In the genomic region with DNA sequence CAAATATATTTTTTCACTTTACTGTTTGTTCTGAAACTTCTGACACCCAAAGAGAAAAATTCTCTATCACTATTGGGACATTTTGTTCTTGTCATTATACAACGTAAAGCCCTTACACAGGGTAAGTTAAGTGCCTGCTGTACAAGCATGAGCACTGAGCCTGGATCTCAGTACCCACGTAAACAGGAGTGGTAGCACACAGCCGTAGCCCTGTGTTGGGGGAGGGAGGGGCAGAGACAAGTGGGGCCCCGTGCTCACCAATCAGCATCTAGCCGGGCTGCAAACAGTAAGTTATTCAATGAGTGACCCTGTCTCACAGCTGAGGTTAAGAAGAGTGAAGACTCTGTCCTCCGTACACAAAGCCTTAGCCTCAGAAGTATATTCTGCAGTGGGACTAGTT, we compare ENCODE assay signal across 25 mouse cellular contexts. TPM values are rescaled to one million over a fixed set of nuclear protein-coding genes. Genes with fewer than 3 reads are reported as not detected.
DNase-seq lines count a peak whose midpoint lies in the region; ATAC-seq and TF ChIP-seq lines count a peak whose summit lies in the region.
"Had no signal": no experiment of that assay in that cellular context is flagged by ENCODE, and none has a peak within 500 bp of the region (broad histone marks: within the 10 kb centered on the region; RNA-seq: fewer than 3 reads in every experiment).

No protein-coding gene starts in this region.

- H3K4me2 ChIP-seq in CH12.LX (ENCODE audit: insufficient read depth, low read depth, poor library complexity, severe bottlenecking), result no peak overlapping the region
- H3K4me2 ChIP-seq in stomach, postnatal 0 days (replicated peaks; ENCODE audit: low read depth), result no peak overlapping the region
- no peak overlapping the region for H3K4me2 ChIP-seq in liver, postnatal 0 days (ENCODE audit: low read depth, low read length)
- H3K4me2 ChIP-seq: embryonic facial prominence, embryonic 13.5 days; embryonic facial prominence, embryonic 15.5 days; forebrain, embryonic 12.5 days had no signal

- no peaks in the 10 kb centered on the region for H3K79me2 ChIP-seq in CH12.LX (replicated peaks; ENCODE audit: control insufficient read depth, extremely low read depth, insufficient read depth, poor library complexity, severe bottlenecking)

- TF ChIP-seq CTCF in CH12.LX (conservative IDR thresholded peaks at IDR 0.05 in 1 of 2, IDR thresholded peaks at IDR 0.05 in 1 of 2; ENCODE audit: low read depth in 2 of 2, low read length in 2 of 2), result no peak
- TF ChIP-seq CTCF in stomach, postnatal 0 days (IDR thresholded peaks at IDR 0.05; ENCODE audit: low read depth), result no peak
- TF ChIP-seq CTCF in liver, postnatal 0 days (IDR thresholded peaks at IDR 0.05; ENCODE audit: low read depth), result no peak

- ATAC-seq in stomach, postnatal 0 days (ENCODE audit: low FRiP score, low TSS enrichment), result peak; percentile 72; the same call in 1 of the 2 replicates
- no peak for ATAC-seq in liver, postnatal 0 days
- ATAC-seq: activated CD4-positive, CD25-positive, alpha-beta regulatory T cell, adult 4 months; forebrain, embryonic 14.5 days; forebrain, embryonic 16.5 days; Patski had no signal

- no peaks in the 10 kb centered on the region for H3K9me3 ChIP-seq in heart, embryonic 10.5 days
- H3K9me3 ChIP-seq in CH12.LX (replicated peaks; ENCODE audit: low read length), result no peaks in the 10 kb centered on the region
- H3K9me3 ChIP-seq in stomach, postnatal 0 days (ENCODE audit: control insufficient read depth, low read length), result no peaks in the 10 kb centered on the region
- H3K9me3 ChIP-seq in liver, postnatal 0 days (ENCODE audit: low read length), result no peaks in the 10 kb centered on the region
- H3K9me3 ChIP-seq: embryonic facial prominence, embryonic 13.5 days; embryonic facial prominence, embryonic 15.5 days; forebrain, embryonic 10.5 days; forebrain, embryonic 12.5 days; G1E had no signal

- no peak for TF ChIP-seq POLR2A in CH12.LX (IDR thresholded peaks at IDR 0.05; ENCODE audit: low read depth, low read length)

- H3K27me3 ChIP-seq in heart, embryonic 10.5 days (ENCODE audit: insufficient read depth, poor library complexity, severe bottlenecking), result no peaks in the 10 kb centered on the region
- H3K27me3 ChIP-seq in CH12.LX (replicated peaks), result no peaks in the 10 kb centered on the region
- no peaks in the 10 kb centered on the region for H3K27me3 ChIP-seq in stomach, postnatal 0 days (ENCODE audit: control insufficient read depth, insufficient read depth, low read length)
- H3K27me3 ChIP-seq in liver, postnatal 0 days (ENCODE audit: insufficient read depth, low read length), result no peaks in the 10 kb centered on the region
- H3K27me3 ChIP-seq: embryonic facial prominence, embryonic 13.5 days; embryonic facial prominence, embryonic 15.5 days; forebrain, embryonic 12.5 days; Patski had no signal

- WGBS in heart, embryonic 10.5 days, result 86% methylated on average over 6 of the region's 6 CpGs
- WGBS in stomach, postnatal 0 days, result 65% methylated on average over 6 of the region's 6 CpGs
- 74% methylated on average over 6 of the region's 6 CpGs for WGBS in liver, postnatal 0 days (ENCODE audit: insufficient replicate concordance)

- no peak overlapping the region for H3K4me3 ChIP-seq in heart, embryonic 10.5 days
- H3K4me3 ChIP-seq in CH12.LX (replicated peaks in 1 of 3; ENCODE audit: low read depth in 2 of 3, low read length in 2 of 3, poor library complexity in 1 of 3), result no peak overlapping the region
- no peak overlapping the region for H3K4me3 ChIP-seq in stomach, postnatal 0 days (ENCODE audit: low read depth, low read length)
- H3K4me3 ChIP-seq in liver, postnatal 0 days (ENCODE audit: low read depth, low read length), result no peak overlapping the region
- H3K4me3 ChIP-seq: embryonic facial prominence, embryonic 13.5 days; embryonic facial prominence, embryonic 15.5 days; erythroblast, embryonic 14.5 days; forebrain, embryonic 10.5 days; forebrain, embryonic 12.5 days had no signal

- TF ChIP-seq EP300 in CH12.LX (IDR thresholded peaks at IDR 0.05; ENCODE audit: low read length), result no peak
- TF ChIP-seq EP300 in stomach, postnatal 0 days (optimal IDR thresholded peaks at IDR 0.05), result no peak
- TF ChIP-seq EP300 in liver, postnatal 0 days (IDR thresholded peaks at IDR 0.05; ENCODE audit: low read depth), result no peak

- dilution Hi-C loops in CH12.LX (cut with MboI; ENCODE audit: extremely low pct_ligation_motif_present, extremely low pct_unique_long_range_greater_than_20kb, low sequenced_read_pairs), result no loop called here

- TF ChIP-seq RAD21 in CH12.LX (IDR thresholded peaks at IDR 0.05; ENCODE audit: low read depth, low read length), result no peak

- H3K27ac ChIP-seq in heart, embryonic 10.5 days, result no peak overlapping the region
- H3K27ac ChIP-seq in CH12.LX (ENCODE audit: insufficient read depth, low read depth), result peak overlapping the region; percentile 66
- no peak overlapping the region for H3K27ac ChIP-seq in stomach, postnatal 0 days (replicated peaks)
- H3K27ac ChIP-seq in liver, postnatal 0 days (ENCODE audit: low read depth), result no peak overlapping the region
- H3K27ac ChIP-seq: embryonic facial prominence, embryonic 13.5 days; embryonic facial prominence, embryonic 15.5 days; forebrain, embryonic 10.5 days; forebrain, embryonic 12.5 days had no signal

- peak; percentile 50 for DNase-seq in heart, embryonic 10.5 days (ENCODE audit: low spot score)
- no peak for DNase-seq in heart, postnatal 36 days
- no peak for DNase-seq in CH12.LX (ENCODE audit: extremely low read depth)
- peak; percentile 40 for DNase-seq in stomach, postnatal 0 days (ENCODE audit: low spot score)
- no peak for DNase-seq in liver, postnatal 0 days
- DNase-seq: adrenal gland, adult 8-10 months; adrenal gland, postnatal 14 days; adrenal gland, postnatal 36 days; cerebellum, adult 11 months; cerebellum, adult 18-20 months; cerebellum, adult 8-10 months; cerebellum, adult 9-11 months; cerebellum, postnatal 14 days; cerebellum, postnatal 36 days; embryo, embryonic 11 days had no signal

- in situ Hi-C loops in CH12.LX (cut with MboI; ENCODE audit: low pct_ligation_motif_present, low pct_unique_long_range_greater_than_20kb, low sequenced_read_pairs), result no loop called here

- H3K4me1 ChIP-seq in heart, embryonic 10.5 days, result no peaks in the 10 kb centered on the region
- H3K4me1 ChIP-seq in CH12.LX (ENCODE audit: control insufficient read depth in 1 of 2, insufficient read depth in 2 of 2), result peaks cover 11 to 47% of the 10 kb centered on the region in 2 experiments
- no peaks in the 10 kb centered on the region for H3K4me1 ChIP-seq in stomach, postnatal 0 days (replicated peaks; ENCODE audit: control insufficient read depth, insufficient read depth)
- H3K4me1 ChIP-seq in liver, postnatal 0 days (ENCODE audit: insufficient read depth), result no peaks in the 10 kb centered on the region
- H3K4me1 ChIP-seq: embryonic facial prominence, embryonic 13.5 days; embryonic facial prominence, embryonic 15.5 days; forebrain, embryonic 10.5 days; forebrain, embryonic 12.5 days had no signal

- intact Hi-C loops in heart, postnatal 36 days (cut with DNase I), result loop anchor here (5.0 kb wide), 1 partner anchor 39 kb away; no protein-coding TSS in a partner anchor

- H3K9ac ChIP-seq in CH12.LX (ENCODE audit: insufficient read depth, low read depth), result no peak overlapping the region
- no peak overlapping the region for H3K9ac ChIP-seq in stomach, postnatal 0 days (ENCODE audit: low read length)
- H3K9ac ChIP-seq in liver, postnatal 0 days (replicated peaks), result no peak overlapping the region
- H3K9ac ChIP-seq: embryonic facial prominence, embryonic 13.5 days; embryonic facial prominence, embryonic 15.5 days; forebrain, embryonic 12.5 days had no signal

- peaks cover 100% of the 10 kb centered on the region for H3K36me3 ChIP-seq in heart, embryonic 10.5 days
- H3K36me3 ChIP-seq in CH12.LX (replicated peaks in 1 of 2; ENCODE audit: control insufficient read depth in 1 of 2, insufficient read depth in 1 of 2, low read length in 1 of 2), result peaks cover 61 to 91% of the 10 kb centered on the region in 2 experiments
- H3K36me3 ChIP-seq in stomach, postnatal 0 days (ENCODE audit: control insufficient read depth, insufficient read depth, low read length), result peaks cover 21% of the 10 kb centered on the region; the same call in 1 of the 2 replicates
- H3K36me3 ChIP-seq in liver, postnatal 0 days (replicated peaks; ENCODE audit: insufficient read depth, low read length), result peaks cover 87% of the 10 kb centered on the region

RNA-seq across cellular contexts. Expression of a gene that starts 12.3 kb away (rescaled TPM):
- polyA plus RNA-seq in heart, embryonic 10.5 days (2016; fragmentation: Nextera tagmentation; extraction: Ambion mirVana), result 1.3 and 3.4 TPM in 2 replicates
- under 1 TPM; 0.14 to 0.30 TPM for total RNA-seq in heart, postnatal 36 days (2021)
- total RNA-seq in CH12.LX (2012; rRNA removed) (0.55 and 1.1 TPM in 2 replicates), CH12.LX (2014; rRNA removed) (0.38 and 0.71 TPM in 2 replicates)
- 8.3 and 8.4 TPM in 2 replicates for polyA plus RNA-seq in CH12.LX (2012; ENCODE audit: insufficient read length, low read depth)
- polyA plus RNA-seq in stomach, postnatal 0 days (2015; fragmentation: Nextera tagmentation; extraction: Ambion mirVana), result 1.4 and 1.8 TPM in 2 replicates
- polyA plus RNA-seq in liver, postnatal 0 days (2015; fragmentation: Nextera tagmentation; extraction: Ambion mirVana), result 9.3 and 11.3 TPM in 2 replicates

RNA-seq across cellular contexts. Expression of a gene that starts 28.8 kb away (rescaled TPM):
- 24.4 and 27.0 TPM in 2 replicates for polyA plus RNA-seq in heart, embryonic 10.5 days (2016; fragmentation: Nextera tagmentation; extraction: Ambion mirVana)
- total RNA-seq in heart, postnatal 36 days (2021), result 10 to 100 TPM; 29.8 to 30.2 TPM
- total RNA-seq in CH12.LX (2012; rRNA removed), result 18.9 and 21.9 TPM in 2 replicates
- 12.4 and 14.0 TPM in 2 replicates for total RNA-seq in CH12.LX (2014; rRNA removed)
- 30.1 and 32.4 TPM in 2 replicates for polyA plus RNA-seq in CH12.LX (2012; ENCODE audit: insufficient read length, low read depth)
- 7.9 and 8.5 TPM in 2 replicates for polyA plus RNA-seq in stomach, postnatal 0 days (2015; fragmentation: Nextera tagmentation; extraction: Ambion mirVana)
- 9.9 and 10.6 TPM in 2 replicates for polyA plus RNA-seq in liver, postnatal 0 days (2015; fragmentation: Nextera tagmentation; extraction: Ambion mirVana)

RNA-seq across cellular contexts. Expression of a gene that starts 29.6 kb away (rescaled TPM):
- polyA plus RNA-seq in heart, embryonic 10.5 days (2016; fragmentation: Nextera tagmentation; extraction: Ambion mirVana), result 63.8 and 66.3 TPM in 2 replicates
- total RNA-seq in heart, postnatal 36 days (2021), result 10 to 100 TPM; 48.6 to 52.3 TPM
- total RNA-seq in CH12.LX (2012; rRNA removed) (72.7 and 76.6 TPM in 2 replicates), CH12.LX (2014; rRNA removed) (63.5 and 72.7 TPM in 2 replicates)
- polyA plus RNA-seq in CH12.LX (2012; ENCODE audit: insufficient read length, low read depth), result 75.1 and 77.9 TPM in 2 replicates
- 67.2 and 67.3 TPM in 2 replicates for polyA plus RNA-seq in stomach, postnatal 0 days (2015; fragmentation: Nextera tagmentation; extraction: Ambion mirVana)
- 43.6 and 43.8 TPM in 2 replicates for polyA plus RNA-seq in liver, postnatal 0 days (2015; fragmentation: Nextera tagmentation; extraction: Ambion mirVana)

RNA-seq across cellular contexts. Expression of a gene that starts 37.6 kb away (rescaled TPM):
- 47.5 and 61.4 TPM in 2 replicates for polyA plus RNA-seq in heart, embryonic 10.5 days (2016; fragmentation: Nextera tagmentation; extraction: Ambion mirVana)
- 10 to 100 TPM; 61.0 to 69.7 TPM for total RNA-seq in heart, postnatal 36 days (2021)
- total RNA-seq in CH12.LX (2012; rRNA removed) (17.5 and 22.1 TPM in 2 replicates), CH12.LX (2014; rRNA removed) (0.68 and 0.73 TPM in 2 replicates)
- 2.2 and 3.1 TPM in 2 replicates for polyA plus RNA-seq in CH12.LX (2012; ENCODE audit: insufficient read length, low read depth)
- 40.1 and 45.0 TPM in 2 replicates for polyA plus RNA-seq in stomach, postnatal 0 days (2015; fragmentation: Nextera tagmentation; extraction: Ambion mirVana)
- polyA plus RNA-seq in liver, postnatal 0 days (2015; fragmentation: Nextera tagmentation; extraction: Ambion mirVana), result 5.7 and 7.2 TPM in 2 replicates

RNA-seq across cellular contexts. Expression of a gene that starts 45.7 kb away (rescaled TPM):
- 56.6 and 60.6 TPM in 2 replicates for polyA plus RNA-seq in heart, embryonic 10.5 days (2016; fragmentation: Nextera tagmentation; extraction: Ambion mirVana)
- total RNA-seq in heart, postnatal 36 days (2021), result 10 to 100 TPM; 21.4 to 23.3 TPM
- total RNA-seq in CH12.LX (2012; rRNA removed) (22.2 and 22.6 TPM in 2 replicates), CH12.LX (2014; rRNA removed) (22.9 and 25.3 TPM in 2 replicates)
- polyA plus RNA-seq in CH12.LX (2012; ENCODE audit: insufficient read length, low read depth), result 18.6 and 20.6 TPM in 2 replicates
- 9.3 and 9.8 TPM in 2 replicates for polyA plus RNA-seq in stomach, postnatal 0 days (2015; fragmentation: Nextera tagmentation; extraction: Ambion mirVana)
- polyA plus RNA-seq in liver, postnatal 0 days (2015; fragmentation: Nextera tagmentation; extraction: Ambion mirVana), result 6.5 and 7.5 TPM in 2 replicates

Comparison
In these comparisons a context has a peak if more than half of its experiments do, and no peak if none do; other contexts are left out.
1. DNase-seq: peak in heart, embryonic 10.5 days (single experiment) and stomach, postnatal 0 days (single experiment); none in heart, postnatal 36 days (0 of 2), CH12.LX (single experiment) and liver, postnatal 0 days (single experiment).